Comparison of ENCODE assay signal across 17 mouse cellular contexts in genomic region chr10:40365991-40366390, GRCm38 (mm10). TPM values are rescaled to one million over a fixed set of nuclear protein-coding genes. Genes with fewer than 3 reads are reported as not detected.
DNase-seq lines count a peak whose midpoint lies in the region; ATAC-seq and TF ChIP-seq lines count a peak whose summit lies in the region.
"Had no signal": no experiment of that assay in that cellular context is flagged by ENCODE, and none has a peak within 500 bp of the region (broad histone marks: within the 10 kb centered on the region; RNA-seq: fewer than 3 reads in every experiment).

No protein-coding gene starts in this region.

- H3K9ac ChIP-seq in forebrain, embryonic 13.5 days: no peak overlapping the region
- H3K9ac ChIP-seq in forebrain, postnatal 0 days: no peak overlapping the region
- no peak overlapping the region for H3K9ac ChIP-seq in stomach, postnatal 0 days (ENCODE audit: low read length)
- H3K9ac ChIP-seq: embryonic facial prominence, embryonic 12.5 days; forebrain, embryonic 12.5 days; heart, embryonic 12.5 days; hindbrain, embryonic 15.5 days had no signal

- H3K27ac ChIP-seq in forebrain, embryonic 13.5 days: no peak overlapping the region
- H3K27ac ChIP-seq in forebrain, postnatal 0 days (ENCODE audit: low read depth, low read length): no peak overlapping the region
- H3K27ac ChIP-seq in stomach, postnatal 0 days (replicated peaks): no peak overlapping the region
- H3K27ac ChIP-seq: embryonic facial prominence, embryonic 12.5 days; forebrain, embryonic 12.5 days; hindbrain, embryonic 15.5 days had no signal

- H3K4me3 ChIP-seq in forebrain, embryonic 13.5 days: no peak overlapping the region
- no peak overlapping the region for H3K4me3 ChIP-seq in forebrain, postnatal 0 days (ENCODE audit: low read depth, low read length)
- no peak overlapping the region for H3K4me3 ChIP-seq in stomach, postnatal 0 days (ENCODE audit: low read depth, low read length)
- H3K4me3 ChIP-seq: embryonic facial prominence, embryonic 12.5 days; forebrain, embryonic 12.5 days; heart, embryonic 12.5 days; hindbrain, embryonic 15.5 days had no signal

- TF ChIP-seq CTCF in forebrain, postnatal 0 days (IDR thresholded peaks at IDR 0.05; ENCODE audit: low read depth): no peak
- no peak for TF ChIP-seq CTCF in stomach, postnatal 0 days (IDR thresholded peaks at IDR 0.05; ENCODE audit: low read depth)

- H3K4me2 ChIP-seq in forebrain, embryonic 13.5 days: no peak overlapping the region
- no peak overlapping the region for H3K4me2 ChIP-seq in forebrain, postnatal 0 days (ENCODE audit: low read depth)
- no peak overlapping the region for H3K4me2 ChIP-seq in stomach, postnatal 0 days (replicated peaks; ENCODE audit: low read depth)
- H3K4me2 ChIP-seq: embryonic facial prominence, embryonic 12.5 days; forebrain, embryonic 12.5 days; heart, embryonic 12.5 days; hindbrain, embryonic 15.5 days had no signal

- WGBS in forebrain, embryonic 13.5 days: 72% methylated on average over 2 of the region's 2 CpGs
- WGBS in forebrain, postnatal 0 days: 54% methylated on average over 2 of the region's 2 CpGs
- 72% methylated on average over 2 of the region's 2 CpGs for WGBS in stomach, postnatal 0 days

- peaks cover 26% of the 10 kb centered on the region for H3K4me1 ChIP-seq in forebrain, embryonic 13.5 days
- 0 out of 2 replicates have a peak, but pooled peaks cover 7% of the 10 kb centered on the region for H3K4me1 ChIP-seq in forebrain, postnatal 0 days (ENCODE audit: insufficient read depth)
- 0 out of 2 replicates have a peak, but pooled peaks cover 3% of the 10 kb centered on the region for H3K4me1 ChIP-seq in stomach, postnatal 0 days (replicated peaks; ENCODE audit: control insufficient read depth, insufficient read depth)

- H3K9me3 ChIP-seq in forebrain, embryonic 13.5 days (replicated peaks): no peaks in the 10 kb centered on the region
- H3K9me3 ChIP-seq in forebrain, postnatal 0 days (ENCODE audit: low read length): no peaks in the 10 kb centered on the region
- H3K9me3 ChIP-seq in stomach, postnatal 0 days (ENCODE audit: control insufficient read depth, low read length): no peaks in the 10 kb centered on the region
- H3K9me3 ChIP-seq: embryonic facial prominence, embryonic 12.5 days; forebrain, embryonic 12.5 days; heart, embryonic 12.5 days; hindbrain, embryonic 15.5 days had no signal

- no peak for TF ChIP-seq EP300 in stomach, postnatal 0 days (optimal IDR thresholded peaks at IDR 0.05)

- no peaks in the 10 kb centered on the region for H3K27me3 ChIP-seq in forebrain, embryonic 13.5 days
- no peaks in the 10 kb centered on the region for H3K27me3 ChIP-seq in forebrain, postnatal 0 days (ENCODE audit: insufficient read depth, low read length)
- H3K27me3 ChIP-seq in stomach, postnatal 0 days (ENCODE audit: control insufficient read depth, insufficient read depth, low read length): no peaks in the 10 kb centered on the region
- H3K27me3 ChIP-seq: embryonic facial prominence, embryonic 12.5 days; forebrain, embryonic 12.5 days; heart, embryonic 12.5 days; hindbrain, embryonic 15.5 days had no signal

- peak; percentile 45; the same call in 1 of the 2 replicates for ATAC-seq in forebrain, embryonic 13.5 days
- ATAC-seq in forebrain, postnatal 0 days: no peak
- no peak for ATAC-seq in stomach, postnatal 0 days (ENCODE audit: low FRiP score, low TSS enrichment)
- ATAC-seq: inflammation-experienced regulatory T-cells, adult 6 months had no signal

- no peak for DNase-seq in forebrain, postnatal 0 days
- DNase-seq in retina, postnatal 1 day: peak; percentile 20
- no peak for DNase-seq in retina, embryonic 14.5 days (ENCODE audit: low spot score)
- peak; percentile 78 for DNase-seq in cerebellum, adult 9-11 months
- no peak for DNase-seq in stomach, postnatal 0 days (ENCODE audit: low spot score)
- DNase-seq: adrenal gland, adult 2 months; adrenal gland, postnatal 25 days; gastrocnemius, postnatal 14 days; heart, postnatal 36 days; kidney, adult 11 months; kidney, adult 9 months had no signal

- no peaks in the 10 kb centered on the region for H3K36me3 ChIP-seq in forebrain, embryonic 13.5 days (ENCODE audit: poor library complexity, severe bottlenecking)
- H3K36me3 ChIP-seq in forebrain, postnatal 0 days (ENCODE audit: insufficient read depth): no peaks in the 10 kb centered on the region
- no peaks in the 10 kb centered on the region for H3K36me3 ChIP-seq in stomach, postnatal 0 days (ENCODE audit: control insufficient read depth, insufficient read depth, low read length)
- H3K36me3 ChIP-seq: embryonic facial prominence, embryonic 12.5 days; forebrain, embryonic 12.5 days; heart, embryonic 12.5 days; hindbrain, embryonic 15.5 days had no signal

RNA-seq across cellular contexts. Expression of gene Cdk19, which starts 26.6 kb away (rescaled TPM):
- polyA plus RNA-seq in forebrain, embryonic 13.5 days (2015; fragmentation: Nextera tagmentation; extraction: Ambion mirVana): 11.2 and 11.3 TPM in 2 replicates
- total RNA-seq in forebrain, postnatal 0 days (2014; rRNA removed): 33.7 and 37.5 TPM in 2 replicates
- polyA plus RNA-seq in forebrain, postnatal 0 days (2015; fragmentation: Nextera tagmentation; extraction: Ambion mirVana): 11.0 and 11.5 TPM in 2 replicates
- polyA plus RNA-seq in stomach, postnatal 0 days (2015; fragmentation: Nextera tagmentation; extraction: Ambion mirVana): 4.2 and 4.4 TPM in 2 replicates

Comparison
In these comparisons a context has a peak if more than half of its experiments do, and no peak if none do; other contexts are left out.
1. DNase-seq: peak in retina, postnatal 1 day (single experiment) and cerebellum, adult 9-11 months (single experiment); none in forebrain, postnatal 0 days (single experiment), retina, embryonic 14.5 days (single experiment) and stomach, postnatal 0 days (single experiment).